Mouse (Mus musculus) brain, adult 2 months (tissue): Measurements from ENCODE around the gene Nr1i3.
A peak's percentile ranks its signal among the peaks of the same experiment; 100 is the strongest.

ENCODE experiments used
- DNase-seq: peaks from one replicate; pipeline ENCODE4 v3.0.0; 2011; ENCODE audit warnings: low read depth, low spot score

Nr1i3 gene

GRCm38 (mm10) chr1:171213801-171214496 is at the start of gene Nr1i3:
TSS of gene Nr1i3 (plus strand) at chr1:171213970.
- DNase-seq = no peak

GRCm38 (mm10) chr1:171164258-171164657 is 49.5 kb upstream of the Nr1i3 start:
- DNase-seq = peak; percentile 34

- no peak for DNase-seq
Measured at GRCm38 (mm10) chr1:171165629-171166345, 48.0 kb upstream of the Nr1i3 start.

- no peak for DNase-seq
Measured at GRCm38 (mm10) chr1:171168906-171169305, 44.9 kb upstream of the Nr1i3 start.

GRCm38 (mm10) chr1:171169913-171170312 is 43.9 kb upstream of the Nr1i3 start:
- DNase-seq = no peak

GRCm38 (mm10) chr1:171171138-171171537 is 42.6 kb upstream of the Nr1i3 start:
- DNase-seq = peak; percentile 65

- peak; percentile 57 for DNase-seq
Measured at GRCm38 (mm10) chr1:171172779-171173178, 41.0 kb upstream of the Nr1i3 start.

GRCm38 (mm10) chr1:171179487-171180171 is 34.1 kb upstream of the Nr1i3 start:
- no peak for DNase-seq

- DNase-seq = no peak
Measured at GRCm38 (mm10) chr1:171183025-171183424, 30.7 kb upstream of the Nr1i3 start.

- no peak for DNase-seq
Measured at GRCm38 (mm10) chr1:171183620-171184019, 30.1 kb upstream of the Nr1i3 start.

GRCm38 (mm10) chr1:171184314-171184713 is 29.5 kb upstream of the Nr1i3 start:
- DNase-seq = no peak

- DNase-seq = peak; percentile 14
Measured at GRCm38 (mm10) chr1:171185655-171186054, 28.1 kb upstream of the Nr1i3 start.

- DNase-seq = peak; percentile 26
Measured at GRCm38 (mm10) chr1:171187851-171188700, 25.7 kb upstream of the Nr1i3 start.

GRCm38 (mm10) chr1:171189046-171189445 is 24.7 kb upstream of the Nr1i3 start:
- DNase-seq = peak; percentile 47

- peak; percentile 79 for DNase-seq
Measured at GRCm38 (mm10) chr1:171189476-171190114, 24.2 kb upstream of the Nr1i3 start.

- DNase-seq = no peak
Measured at GRCm38 (mm10) chr1:171190832-171191231, 22.9 kb upstream of the Nr1i3 start.

GRCm38 (mm10) chr1:171192283-171192682 is 21.5 kb upstream of the Nr1i3 start:
- peak; percentile 66 for DNase-seq

- DNase-seq = peak; percentile 62
Measured at GRCm38 (mm10) chr1:171193093-171193840, 20.5 kb upstream of the Nr1i3 start.

GRCm38 (mm10) chr1:171193911-171194830 is 19.6 kb upstream of the Nr1i3 start:
- no peak for DNase-seq
